Mouse (Mus musculus) 3T3-L1 (cell line): Measurements from ENCODE around the gene Tpd52l2.
A peak's percentile ranks its signal among the peaks of the same experiment; 100 is the strongest.

Experiments used
- DNase-seq: peaks from one replicate; pipeline ENCODE4 v3.0.0-alpha.2; 2015; ENCODE audit warnings: low read depth, low spot score

Tpd52l2 gene

GRCm38 (mm10) chr2:181487338-181488277, 9.3 kb upstream of the Tpd52l2 start:
- peak; percentile 62 for DNase-seq

GRCm38 (mm10) chr2:181491432-181492205, 5.3 kb upstream of the Tpd52l2 start:
- no peak for DNase-seq

- DNase-seq: no peak
Observed at GRCm38 (mm10) chr2:181492206-181492605, 4.7 kb upstream of the Tpd52l2 start.

GRCm38 (mm10) chr2:181493156-181493927, 3.6 kb upstream of the Tpd52l2 start, which contains the start of gene Abhd16b:
Abhd16b (plus strand) TSS chr2:181493206.
- DNase-seq: no peak

- peak; percentile 81 for DNase-seq
Observed at GRCm38 (mm10) chr2:181494266-181494945, 2.5 kb upstream of the Tpd52l2 start.

GRCm38 (mm10) chr2:181495845-181496244, 1.1 kb upstream of the Tpd52l2 start:
- peak; percentile 41 for DNase-seq

GRCm38 (mm10) chr2:181496281-181496680, 661 bp upstream of the Tpd52l2 start:
- peak; percentile 84 for DNase-seq

GRCm38 (mm10) chr2:181497548-181497875, 570 bp downstream of the Tpd52l2 start:
- peak; percentile 96 for DNase-seq

GRCm38 (mm10) chr2:181498644-181499043, 1.7 kb downstream of the Tpd52l2 start:
- peak; percentile 60 for DNase-seq

GRCm38 (mm10) chr2:181509191-181509590, 12.2 kb downstream of the Tpd52l2 start:
- no peak for DNase-seq

GRCm38 (mm10) chr2:181511231-181511630, 14.3 kb downstream of the Tpd52l2 start:
- no peak for DNase-seq

GRCm38 (mm10) chr2:181519201-181519600, 22.3 kb downstream of the Tpd52l2 start:
- DNase-seq: peak; percentile 45

GRCm38 (mm10) chr2:181520118-181520935, 23.4 kb downstream of the Tpd52l2 start, which contains the start of gene Dnajc5:
Dnajc5 (plus strand) TSS chr2:181520485.
- DNase-seq: peak; percentile 99

- DNase-seq: peak; percentile 22
Observed at GRCm38 (mm10) chr2:181520936-181521227, 23.9 kb downstream of the Tpd52l2 start.

- DNase-seq: no peak
Observed at GRCm38 (mm10) chr2:181521491-181521890, 24.5 kb downstream of the Tpd52l2 start.

- DNase-seq: peak; percentile 69
Observed at GRCm38 (mm10) chr2:181522811-181523210, 25.9 kb downstream of the Tpd52l2 start.

GRCm38 (mm10) chr2:181525526-181525925, 28.6 kb downstream of the Tpd52l2 start:
- peak; percentile 66 for DNase-seq

GRCm38 (mm10) chr2:181529076-181529475, 32.1 kb downstream of the Tpd52l2 start:
- DNase-seq: no peak

GRCm38 (mm10) chr2:181532589-181532988, 35.6 kb downstream of the Tpd52l2 start:
- no peak for DNase-seq

- no peak for DNase-seq
Observed at GRCm38 (mm10) chr2:181536410-181536809, 39.5 kb downstream of the Tpd52l2 start.
